Mouse (Mus musculus): ENCODE results near the gene Dph1.

The Dph1 gene

GRCm38 (mm10) chr11:75133391-75133790 lies 57.6 kb downstream of the Dph1 start:
- DNase-seq (ENCODE audit: low spot score) = no peak

DNA sequence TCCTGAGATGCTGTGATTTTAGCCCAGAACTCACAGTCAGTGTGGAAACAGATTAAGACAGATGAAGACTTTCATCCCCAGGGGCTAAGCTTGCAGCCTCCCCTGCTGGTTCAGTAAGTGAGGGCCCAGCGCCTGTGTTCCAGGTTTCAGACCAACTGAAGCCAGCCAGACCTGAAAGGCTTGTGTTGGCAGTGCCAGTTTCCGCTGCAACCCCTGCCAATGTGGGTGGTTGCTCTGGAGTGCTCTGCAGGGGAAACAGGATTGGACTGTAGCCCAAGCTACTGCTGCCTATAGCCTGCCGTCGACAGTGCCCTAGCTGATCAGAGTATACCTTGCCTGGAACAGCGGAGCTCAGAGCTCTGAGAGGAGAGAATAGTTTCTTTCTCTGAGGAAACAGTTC lies 58.8 kb downstream of the Dph1 start:
- DNase-seq (ENCODE audit: low spot score) = no peak

- no peak for DNase-seq (ENCODE audit: low spot score)
These were observed 59.7 kb downstream of the Dph1 start for GRCm38 (mm10) chr11:75131300-75131699.

- no peak for DNase-seq (ENCODE audit: low spot score)
These were observed 61.6 kb downstream of the Dph1 start for GRCm38 (mm10) chr11:75129481-75129880.
